Mouse (Mus musculus) hindbrain, embryonic 14.5 days (tissue): Measurements from ENCODE around the gene Acadm. TPM values are rescaled to one million over a fixed set of nuclear protein-coding genes. Genes with fewer than 3 reads are reported as not detected.

Experiments
- ATAC-seq: fragments of 200-750 bp; cut with Nextera tagmentation; 2 replicates; pipeline ENCODE4 v1.8.0; 2017; ENCODE audit warnings: moderate number of reproducible peaks, mild to moderate bottlenecking, moderate TSS enrichment, moderate library complexity; ENCODE audit not compliant: low FRiP score
- DNase-seq: peaks from one replicate; pipeline ENCODE4 v3.0.0-alpha.2; 2015; ENCODE audit warnings: low spot score
- H3K27ac ChIP-seq: fragments of 300-500 bp; sonication (generic); 2 replicates; pipeline ENCODE4 v1.5.1; 2014; ENCODE audit warnings: mild to moderate bottlenecking, moderate library complexity
- H3K27me3 ChIP-seq: fragments of 300-500 bp; sonication (generic); 2 replicates; pipeline ENCODE4 v1.6.1; 2014; ENCODE audit warnings: mild to moderate bottlenecking, low read length, mixed read lengths; ENCODE audit not compliant: control insufficient read depth, insufficient read depth
- H3K36me3 ChIP-seq: fragments of 300-500 bp; sonication (generic); replicated peaks from 2 replicates; pipeline ENCODE4 v1.6.1; 2014; ENCODE audit not compliant: control insufficient read depth, insufficient read depth
- H3K4me1 ChIP-seq: fragments of 300-500 bp; sonication (generic); replicated peaks from 2 replicates; pipeline ENCODE4 v1.6.1; 2014; ENCODE audit warnings: antibody characterized with exemption, low read length, mixed read lengths; ENCODE audit not compliant: control insufficient read depth, insufficient read depth
- H3K4me2 ChIP-seq: fragments of 300-500 bp; sonication (generic); replicated peaks from 2 replicates; pipeline ENCODE4 v1.6.1; 2014; ENCODE audit warnings: mild to moderate bottlenecking, moderate library complexity
- H3K4me3 ChIP-seq: fragments of 300-500 bp; sonication (generic); replicated peaks from 2 replicates; pipeline ENCODE4 v1.5.1; 2014; ENCODE audit warnings: mild to moderate bottlenecking, low read length
- H3K9ac ChIP-seq: fragments of 300-500 bp; sonication (generic); 2 replicates; pipeline ENCODE4 v1.6.1; 2014
- H3K9me3 ChIP-seq: fragments of 300-500 bp; sonication (generic); 2 replicates; pipeline ENCODE4 v1.6.1; 2016; ENCODE audit warnings: low read length; ENCODE audit not compliant: control insufficient read depth
- whole genome bisulfite sequencing: fragments of 180-500 bp; shearing (Covaris S2); extraction: QIAGEN DNeasy Blood & Tissue Kit; methylation state at CpG from one replicate; pipeline ENCODE4 v1.1.7; 2014; 5-methylcytosine and 5-hydroxymethylcytosine counted together
- polyA plus RNA-seq: library from polyadenylated mRNA; unstranded; fragments of >200 nt; fragmentation: Nextera tagmentation; extraction: Ambion mirVana; gene quantifications from 2 replicates; pipeline ENCODE4 v1.2.1, GENCODE M21; 2014

Acadm gene
- polyA plus RNA-seq, result 62.6 and 69.6 TPM in 2 replicates

GRCm38 (mm10) chr3:153944335-153944990, at the start of gene Acadm:
Gene Acadm, minus strand, starts transcription at chr3:153944632.
- under 1% methylated on average over 40 of the region's 41 CpGs for WGBS
- peak within 1 kb of the TSS; percentile 81 for H3K27ac ChIP-seq
- peak within 1 kb of the TSS; percentile 67 for H3K4me3 ChIP-seq
- H3K9ac ChIP-seq, result peak within 1 kb of the TSS; percentile 68
- H3K27me3 ChIP-seq, result no peaks in the 10 kb centered on the region
- DNase-seq (peak; percentile 93), ATAC-seq (peak; percentile 96)
- peak within 1 kb of the TSS; percentile 74 for H3K4me2 ChIP-seq
- H3K9me3 ChIP-seq, result no peaks in the 10 kb centered on the region
- peaks cover 2% of the 10 kb centered on the region; the same call in 1 of the 2 replicates for H3K36me3 ChIP-seq
- H3K4me1 ChIP-seq, result 0 out of 2 replicates have a peak, but pooled peaks cover 11% of the 10 kb centered on the region

GRCm38 (mm10) chr3:153984428-153985340, 40.3 kb upstream of the Acadm start:
- 52% methylated on average over 10 of the region's 10 CpGs for WGBS
- Histone ChIP-seq H3K9me3 (no peaks in the 10 kb centered on the region), H3K4me3 (no peak overlapping the region), H3K36me3 (no peaks in the 10 kb centered on the region), H3K4me1 (no peaks in the 10 kb centered on the region), H3K4me2 (no peak overlapping the region), H3K9ac (no peak overlapping the region), H3K27me3 (no peaks in the 10 kb centered on the region), H3K27ac (no peak overlapping the region)
- peak; percentile 53; the same call in 1 of the 2 replicates for ATAC-seq
- no peak for DNase-seq

- no peaks in the 10 kb centered on the region for H3K27me3 ChIP-seq
- no peak overlapping the region for H3K4me2 ChIP-seq
- no peak for ATAC-seq
- H3K9ac ChIP-seq, result no peak overlapping the region
- no peak overlapping the region for H3K4me3 ChIP-seq
- DNase-seq, result no peak
- H3K27ac ChIP-seq, result no peak overlapping the region
- no peaks in the 10 kb centered on the region for H3K9me3 ChIP-seq
- H3K4me1 ChIP-seq, result no peaks in the 10 kb centered on the region
- no peaks in the 10 kb centered on the region for H3K36me3 ChIP-seq
- 40% methylated on average over 2 of the region's 2 CpGs for WGBS
Measured at GRCm38 (mm10) chr3:153980611-153981010, 36.2 kb upstream of the Acadm start.

DNA sequence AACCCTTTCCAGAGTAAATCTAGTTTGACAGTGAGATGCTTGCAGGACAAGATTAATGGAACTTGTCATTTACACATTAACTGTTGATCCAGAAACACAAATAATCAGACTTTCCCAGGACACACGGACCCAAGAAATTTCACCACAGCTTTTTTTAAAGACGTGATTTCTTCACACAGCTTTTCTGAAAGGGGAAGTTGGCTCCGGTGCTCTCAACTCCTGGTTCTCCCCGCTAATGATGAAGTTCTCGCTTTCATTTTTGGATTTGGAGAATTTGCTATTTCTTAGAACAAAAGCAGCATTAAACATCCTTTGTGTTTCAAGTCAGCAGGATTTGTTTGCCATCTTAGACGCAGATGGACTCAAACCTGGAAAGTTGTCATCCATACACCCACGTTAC, 31.4 kb upstream of the Acadm start:
- WGBS, result 69% methylated on average over 7 of the region's 7 CpGs
- no peaks in the 10 kb centered on the region for H3K27me3 ChIP-seq
- no peaks in the 10 kb centered on the region for H3K9me3 ChIP-seq
- peaks cover 11% of the 10 kb centered on the region for H3K4me1 ChIP-seq
- H3K4me2 ChIP-seq, result peak overlapping the region; percentile 85; the same call in 1 of the 2 replicates
- no peaks in the 10 kb centered on the region for H3K36me3 ChIP-seq
- H3K27ac ChIP-seq, result no peak overlapping the region
- ATAC-seq (no peak), DNase-seq (no peak)
- H3K9ac ChIP-seq, result no peak overlapping the region
- no peak overlapping the region for H3K4me3 ChIP-seq

GRCm38 (mm10) chr3:153975060-153975459, 30.6 kb upstream of the Acadm start:
- ATAC-seq (peak; percentile 51; the same call in 1 of the 2 replicates), DNase-seq (peak; percentile 32)
- peak overlapping the region; percentile 85 for H3K4me2 ChIP-seq
- peaks cover 11% of the 10 kb centered on the region for H3K4me1 ChIP-seq
- peak overlapping the region; percentile 59 for H3K4me3 ChIP-seq
- H3K9me3 ChIP-seq, result no peaks in the 10 kb centered on the region
- 3% methylated on average over 6 of the region's 6 CpGs for WGBS
- H3K27me3 ChIP-seq, result no peaks in the 10 kb centered on the region
- H3K36me3 ChIP-seq, result no peaks in the 10 kb centered on the region
- peak overlapping the region; percentile 76; the same call in 1 of the 2 replicates for H3K9ac ChIP-seq
- H3K27ac ChIP-seq, result no peak overlapping the region

DNA sequence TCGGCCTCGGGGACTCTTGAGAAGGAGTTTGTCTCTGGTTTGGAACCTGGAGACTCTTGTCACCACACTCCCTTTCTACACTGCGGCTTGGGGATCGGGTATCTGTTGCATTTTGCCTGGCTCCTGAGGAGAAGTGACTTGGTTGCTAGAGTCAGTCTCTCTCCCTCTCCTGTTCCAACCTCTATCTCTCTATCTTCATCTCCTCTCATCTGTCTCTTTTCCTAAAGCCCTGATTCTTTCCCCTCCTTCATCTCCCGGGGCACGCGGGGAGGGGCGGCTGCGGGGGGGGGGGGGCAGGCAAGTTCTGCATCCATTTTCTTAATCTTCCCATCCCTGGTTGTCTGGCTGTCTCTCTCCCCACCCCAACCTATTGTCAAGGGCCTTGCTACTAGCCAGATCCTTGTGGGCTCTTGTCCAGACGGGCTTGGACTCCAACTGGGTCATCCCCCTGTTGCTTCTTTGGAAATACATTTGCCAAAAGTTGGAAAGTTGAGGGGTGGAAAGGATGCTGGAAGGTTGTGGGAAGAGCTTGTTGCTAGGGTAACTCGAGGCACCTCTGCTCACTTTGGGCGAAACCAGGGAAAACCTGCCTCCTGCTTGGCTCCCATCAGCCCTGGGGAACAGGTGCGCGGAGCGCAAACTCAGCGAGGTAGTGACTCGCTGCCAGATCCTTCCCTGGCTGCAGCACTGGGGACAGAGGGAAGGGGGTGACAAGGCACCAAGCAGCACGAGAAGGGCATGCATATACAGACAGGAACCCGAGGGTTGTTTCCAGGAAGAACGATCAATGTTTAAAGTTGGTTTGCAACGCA, 29.7 kb upstream of the Acadm start:
- Histone ChIP-seq H3K27me3 (no peaks in the 10 kb centered on the region), H3K36me3 (no peaks in the 10 kb centered on the region), H3K9me3 (no peaks in the 10 kb centered on the region), H3K4me2 (peak overlapping the region; percentile 85), H3K9ac (peak overlapping the region; percentile 76), H3K4me1 (peaks cover 11% of the 10 kb centered on the region), H3K27ac (peak overlapping the region; percentile 40; the same call in 1 of the 2 replicates), H3K4me3 (peak overlapping the region; percentile 59)
- ATAC-seq (peak; percentile 21; the same call in 1 of the 2 replicates), DNase-seq (no peak)
- WGBS, result 2% methylated on average over 20 of the region's 21 CpGs

GRCm38 (mm10) chr3:153973171-153973948, 28.9 kb upstream of the Acadm start, which contains the start of gene Slc44a5:
Gene Slc44a5, plus strand, starts transcription at chr3:153973436.
- ATAC-seq (peak; percentile 89), DNase-seq (peak; percentile 58)
- no peaks in the 10 kb centered on the region for H3K27me3 ChIP-seq
- peak within 1 kb of the TSS; percentile 85 for H3K4me2 ChIP-seq
- 2% methylated on average over 63 of the region's 66 CpGs for WGBS
- no peaks in the 10 kb centered on the region for H3K36me3 ChIP-seq
- H3K27ac ChIP-seq, result peak within 1 kb of the TSS; percentile 40; the same call in 1 of the 2 replicates
- H3K4me1 ChIP-seq, result peaks cover 11% of the 10 kb centered on the region
- no peaks in the 10 kb centered on the region for H3K9me3 ChIP-seq
- H3K9ac ChIP-seq, result peak within 1 kb of the TSS; percentile 76
- peak within 1 kb of the TSS; percentile 59 for H3K4me3 ChIP-seq

GRCm38 (mm10) chr3:153969451-153969850, 25.0 kb upstream of the Acadm start:
- Histone ChIP-seq H3K4me2 (no peak overlapping the region), H3K4me1 (peaks cover 5% of the 10 kb centered on the region), H3K4me3 (no peak overlapping the region), H3K36me3 (no peaks in the 10 kb centered on the region), H3K9ac (no peak overlapping the region), H3K27me3 (no peaks in the 10 kb centered on the region), H3K9me3 (no peaks in the 10 kb centered on the region), H3K27ac (no peak overlapping the region)
- 87% methylated on average over 4 of the region's 4 CpGs for WGBS
- ATAC-seq (no peak), DNase-seq (no peak)
